Mouse (Mus musculus) lung, postnatal 0 days (tissue): ENCODE measurements at regions not wholly inside any gene's neighbourhood (a gene's known extent, or its start where the extent isn't known, plus 50 kb on each side); places are given as distances from the start of the nearest gene placed in this dataset.

Source experiments
- CTCF ChIP-seq: IDR thresholded peaks from 2 replicates; pipeline ENCODE4 v1.5.1; 2016; ENCODE audit warnings: antibody characterized with exemption, mild to moderate bottlenecking
- EP300 ChIP-seq: IDR thresholded peaks from 2 replicates; pipeline ENCODE4 v1.6.1; 2016; ENCODE audit warnings: antibody characterized with exemption, mild to moderate bottlenecking, control low read depth

DNA sequence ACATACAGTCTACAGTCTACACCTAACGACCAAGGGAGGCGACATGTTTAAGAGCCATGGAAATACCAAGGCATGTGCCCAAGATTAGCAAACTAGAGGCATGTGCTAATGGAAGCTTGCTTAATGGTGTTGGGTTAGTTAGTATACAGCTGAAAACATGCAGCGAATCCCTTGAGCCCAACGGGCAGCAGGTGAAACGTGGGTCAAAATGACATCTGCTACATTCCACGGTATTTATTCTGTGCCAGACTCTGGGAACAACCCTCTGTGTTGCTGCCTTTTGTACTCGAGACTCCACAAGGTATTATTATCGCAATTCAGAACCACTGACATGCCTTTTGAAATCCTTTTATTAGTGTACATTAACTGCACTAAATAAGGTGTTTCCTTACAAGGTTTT, 188.1 kb upstream of the Rhobtb1 start:
- TF ChIP-seq CTCF (no peak), EP300 (no peak)
